Comparison of ENCODE assay signal across 10 mouse cellular contexts in genomic region chr11:109178788-109179518, GRCm38 (mm10). TPM values are rescaled to one million over a fixed set of nuclear protein-coding genes. Genes with fewer than 3 reads are reported as not detected.
A peak's percentile ranks its signal among the peaks of the same experiment; 100 is the strongest.
DNase-seq lines count a peak whose midpoint lies in the region; ATAC-seq and TF ChIP-seq lines count a peak whose summit lies in the region.
"Had no signal": no experiment of that assay in that cellular context is flagged by ENCODE, and none has a peak within 500 bp of the region (broad histone marks: within the 10 kb centered on the region; RNA-seq: fewer than 3 reads in every experiment).

No protein-coding gene starts in this region.

- no peaks in the 10 kb centered on the region; the same call in 1 of the 2 replicates for H3K4me1 ChIP-seq in cerebellum, adult 2 months (ENCODE audit: control insufficient read depth, insufficient read depth, low read length)
- H3K4me1 ChIP-seq: liver, embryonic 13.5 days had no signal

- no peak overlapping the region for H3K27ac ChIP-seq in cerebellum, adult 2 months (ENCODE audit: insufficient read depth, low read length)
- H3K27ac ChIP-seq: liver, embryonic 13.5 days had no signal

- ATAC-seq in monocyte, adult 5-6 weeks (replicated peaks; ENCODE audit: insufficient number of reproducible peaks, low FRiP score, low TSS enrichment, poor library complexity, severe bottlenecking): no peak

- intact Hi-C loops in heart, postnatal 14 days (cut with DNase I): loop anchor here (2.0 to 5.0 kb wide), 2 partner anchors 254 to 727 kb away; no protein-coding TSS in a partner anchor

- H3K27me3 ChIP-seq in cerebellum, adult 2 months (ENCODE audit: control insufficient read depth, insufficient read depth, low read length): no peaks in the 10 kb centered on the region
- H3K27me3 ChIP-seq: liver, embryonic 13.5 days had no signal

- TF ChIP-seq CTCF in cerebellum, adult 2 months (IDR thresholded peaks at IDR 0.05; ENCODE audit: borderline replicate concordance, insufficient read depth, low read depth, low read length): peak; percentile 74

- TF ChIP-seq POLR2A in cerebellum, adult 2 months (IDR thresholded peaks at IDR 0.05; ENCODE audit: borderline replicate concordance, insufficient read depth, low read length): no peak

- DNase-seq in urinary bladder, postnatal 25 days (ENCODE audit: low spot score): peak; percentile 19
- no peak for DNase-seq in urinary bladder, postnatal 10 days (ENCODE audit: low spot score)
- peak; percentile 63 to 70 for DNase-seq in cerebellum, adult 2 months
- peak; percentile 14 to 48 for DNase-seq in heart, postnatal 14 days
- DNase-seq in layer of hippocampus, adult 9-10 months (ENCODE audit: low spot score): peak; percentile 41
- peak; percentile 37 for DNase-seq in lung, postnatal 25 days (ENCODE audit: low spot score)
- DNase-seq: liver, embryonic 13.5 days had no signal

- WGBS in cerebellum, adult 2 months: 16% methylated on average over 8 of the region's 8 CpGs

- no peak overlapping the region for H3K4me3 ChIP-seq in cerebellum, adult 2 months (replicated peaks; ENCODE audit: insufficient read depth, low read depth, low read length)
- H3K4me3 ChIP-seq: liver, embryonic 13.5 days had no signal

RNA-seq across cellular contexts. Expression of gene E030025P04Rik, which starts 34.8 kb away (rescaled TPM):
- not detected in 2 replicates for polyA plus RNA-seq in cerebellum, adult 2 months (2012; rRNA removed)
- total RNA-seq in heart, postnatal 14 days (2021): not detected
- total RNA-seq in monocyte, adult 5-6 weeks (2017): not detected in 3 replicates
- total RNA-seq: common myeloid progenitor, adult 5-6 weeks had no signal
- polyA plus RNA-seq: liver, embryonic 13.5 days; testis, adult 2 months had no signal
